Mouse (Mus musculus): ENCODE measurements around the gene Gm49380. TPM values are rescaled to one million over a fixed set of nuclear protein-coding genes. Genes with fewer than 3 reads are reported as not detected.

The Gm49380 gene
- polyA plus RNA-seq, 1 experiment from 2014 or later, result not detected

- Histone ChIP-seq H3K27ac (no peak overlapping the region), H3K36me3 (no peaks in the 10 kb centered on the region), H3K4me3 (replicated peaks) (no peak overlapping the region), H3K9ac (no peak overlapping the region), H3K4me1 (replicated peaks) (peaks cover 21% of the 10 kb centered on the region), H3K4me2 (no peak overlapping the region), H3K9me3 (replicated peaks) (no peaks in the 10 kb centered on the region), H3K27me3 (peaks cover 24% of the 10 kb centered on the region)
- 35% methylated on average over 16 of the region's 16 CpGs for WGBS (ENCODE audit: insufficient replicate concordance)
- DNase-seq (no peak), ATAC-seq (ENCODE audit: low read depth) (no peak; the same call in 1 of the 2 replicates)
Measured at GRCm38 (mm10) chr9:44078955-44079756, 34.1 kb downstream of the Gm49380 start.

DNA sequence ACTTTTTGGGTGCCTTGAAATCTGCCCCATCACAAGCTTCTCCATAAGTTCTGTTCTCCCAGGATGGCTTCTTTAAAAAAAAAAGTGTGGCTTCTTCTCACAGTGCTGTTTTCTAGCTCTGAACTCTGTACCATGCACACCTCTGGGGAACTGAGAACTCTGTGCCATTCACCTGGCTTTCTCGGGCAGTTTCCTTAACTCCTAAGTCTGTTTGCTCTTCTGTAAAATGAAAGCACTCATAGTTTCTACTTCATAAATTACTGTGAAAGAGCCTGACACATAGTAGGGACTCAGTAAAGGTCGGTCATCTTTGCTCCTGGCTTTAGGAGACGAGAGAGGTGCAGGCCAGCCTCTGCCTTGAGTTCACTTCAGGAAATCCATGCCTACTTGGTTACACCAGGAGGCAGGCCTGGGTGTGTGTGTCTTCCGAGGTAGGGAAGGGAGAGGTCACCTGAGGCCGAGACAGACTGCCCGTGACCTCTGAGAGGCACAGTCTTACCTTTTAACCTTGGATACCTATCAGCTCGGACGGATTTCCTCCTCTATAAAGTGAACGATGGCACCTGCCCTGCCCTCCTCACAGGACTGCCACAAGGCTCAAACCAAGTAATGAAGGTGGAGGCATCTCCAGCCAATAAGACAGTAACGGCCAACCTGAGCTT is 35.0 kb downstream of the Gm49380 start:
- no peak for DNase-seq
- Histone ChIP-seq H3K36me3 (no peaks in the 10 kb centered on the region), H3K27me3 (peaks cover 16% of the 10 kb centered on the region), H3K4me2 (no peak overlapping the region), H3K9ac (no peak overlapping the region), H3K27ac (no peak overlapping the region), H3K4me3 (replicated peaks) (no peak overlapping the region), H3K4me1 (replicated peaks) (peaks cover 12% of the 10 kb centered on the region; the same call in 1 of the 2 replicates), H3K9me3 (replicated peaks) (no peaks in the 10 kb centered on the region)
- WGBS (ENCODE audit: insufficient replicate concordance), result 65% methylated on average over 10 of the region's 10 CpGs
- ATAC-seq (ENCODE audit: low read depth), result no peak

DNA sequence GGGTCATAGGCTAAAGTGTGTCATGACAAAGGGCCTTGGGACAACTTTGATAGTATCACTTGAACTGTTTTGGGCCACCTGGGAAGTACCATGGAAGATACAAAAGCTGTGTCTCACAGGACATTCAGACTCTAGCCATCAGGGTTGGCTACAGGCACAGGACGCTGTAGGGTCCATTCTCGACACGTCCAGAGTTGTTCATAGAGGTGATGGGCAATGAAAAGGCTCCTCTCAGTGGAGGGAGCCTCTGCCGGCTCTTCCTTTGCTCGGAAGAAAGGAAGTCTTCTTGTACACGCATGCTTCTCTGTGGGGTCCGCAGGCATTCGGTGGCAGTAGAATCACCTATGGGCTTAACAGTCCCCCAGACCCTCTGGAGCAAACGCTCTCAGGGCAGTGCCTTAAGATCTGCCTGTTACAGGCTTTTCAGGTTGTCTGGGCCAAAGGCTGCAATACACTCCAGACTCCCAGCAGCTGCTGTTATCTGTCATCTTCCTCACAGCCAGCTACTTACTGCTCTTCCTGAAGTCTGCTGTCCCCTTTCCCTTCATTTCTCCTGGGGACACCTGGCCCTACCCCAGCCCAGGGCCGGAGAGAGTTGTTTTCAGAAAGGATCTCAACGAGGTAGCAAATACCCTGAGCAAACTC is 35.9 kb downstream of the Gm49380 start:
- H3K36me3 ChIP-seq, result no peaks in the 10 kb centered on the region
- WGBS (ENCODE audit: insufficient replicate concordance), result 76% methylated on average over 11 of the region's 11 CpGs
- H3K27ac ChIP-seq, result no peak overlapping the region
- no peak overlapping the region for H3K9ac ChIP-seq
- H3K27me3 ChIP-seq, result peaks cover 15% of the 10 kb centered on the region
- 0 out of 2 replicates have a peak, but pooled peaks cover 12% of the 10 kb centered on the region for H3K4me1 ChIP-seq (replicated peaks)
- no peak for DNase-seq
- H3K9me3 ChIP-seq (replicated peaks), result no peaks in the 10 kb centered on the region
- no peak for ATAC-seq (ENCODE audit: low read depth)
- no peak overlapping the region for H3K4me3 ChIP-seq (replicated peaks)
- H3K4me2 ChIP-seq, result no peak overlapping the region

DNA sequence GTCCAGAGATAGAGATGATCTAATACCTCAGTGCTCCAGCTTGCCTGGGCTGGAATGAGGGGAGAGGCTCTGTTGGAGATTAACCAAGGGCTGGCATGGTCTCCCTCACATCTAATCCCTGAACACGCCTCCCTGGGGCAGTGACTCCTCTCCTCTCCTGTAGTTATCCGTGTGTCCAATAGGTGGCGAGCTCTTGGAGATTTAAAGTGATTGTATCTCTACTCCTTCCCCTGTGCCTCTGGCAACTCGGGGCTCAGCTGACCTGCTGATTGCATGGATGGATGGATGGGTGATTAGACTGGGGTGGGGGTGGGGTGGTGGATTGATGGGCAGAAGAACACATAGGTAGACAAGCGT is 36.6 kb downstream of the Gm49380 start:
- peaks cover 15% of the 10 kb centered on the region for H3K27me3 ChIP-seq
- no peak overlapping the region for H3K4me2 ChIP-seq
- DNase-seq, result peak; percentile 47
- ATAC-seq (ENCODE audit: low read depth), result 0 out of 2 replicates have a peak, but pooled peaks have one; percentile 14
- no peaks in the 10 kb centered on the region for H3K36me3 ChIP-seq
- no peak overlapping the region for H3K27ac ChIP-seq
- H3K9me3 ChIP-seq (replicated peaks), result no peaks in the 10 kb centered on the region
- H3K4me3 ChIP-seq (replicated peaks), result no peak overlapping the region
- H3K9ac ChIP-seq, result no peak overlapping the region
- 11% methylated on average over 5 of the region's 5 CpGs for WGBS (ENCODE audit: insufficient replicate concordance)
- H3K4me1 ChIP-seq (replicated peaks), result peaks cover 12% of the 10 kb centered on the region; the same call in 1 of the 2 replicates

- Histone ChIP-seq H3K4me1 (replicated peaks) (peaks cover 11% of the 10 kb centered on the region; the same call in 1 of the 2 replicates), H3K9me3 (replicated peaks) (no peaks in the 10 kb centered on the region)
- no peak for ATAC-seq (ENCODE audit: low read depth)
Measured at GRCm38 (mm10) chr9:44075996-44076763, 37.1 kb downstream of the Gm49380 start.

DNA sequence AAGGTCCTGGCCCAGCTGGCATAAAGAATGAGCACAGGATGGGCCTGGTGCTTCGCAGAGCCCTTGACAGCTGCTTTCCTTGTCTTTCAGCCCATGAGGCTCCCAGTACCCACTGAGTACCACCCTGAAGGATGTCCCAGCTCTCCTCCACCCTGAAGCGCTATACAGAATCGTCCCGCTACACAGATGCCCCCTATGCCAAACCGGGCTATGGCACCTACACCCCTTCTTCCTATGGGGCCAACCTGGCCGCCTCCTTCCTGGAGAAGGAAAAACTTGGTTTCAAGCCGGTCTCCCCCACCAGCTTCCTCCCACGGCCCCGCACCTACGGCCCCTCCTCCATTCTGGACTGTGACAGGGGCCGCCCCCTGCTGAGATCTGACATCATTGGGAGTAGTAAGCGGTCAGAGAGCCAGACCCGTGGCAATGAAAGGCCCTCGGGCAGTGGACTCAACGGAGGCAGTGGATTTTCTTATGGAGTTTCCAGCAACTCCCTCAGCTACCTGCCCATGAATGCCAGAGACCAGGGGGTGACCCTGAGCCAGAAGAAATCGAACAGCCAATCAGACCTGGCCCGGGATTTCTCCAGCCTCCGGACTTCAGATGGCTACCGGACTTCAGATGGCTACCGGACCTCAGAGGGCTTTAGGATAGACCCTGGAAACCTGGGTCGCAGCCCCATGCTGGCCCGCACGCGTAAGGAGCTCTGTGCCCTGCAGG is 37.9 kb downstream of the Gm49380 start:
- WGBS (ENCODE audit: insufficient replicate concordance), result 68% methylated on average over 24 of the region's 24 CpGs
- no peak overlapping the region for H3K27ac ChIP-seq

More at GRCm38 (mm10) chr9:44075996-44076763, 37.1 kb downstream of the Gm49380 start:
- Histone ChIP-seq H3K36me3 (no peaks in the 10 kb centered on the region), H3K27ac (no peak overlapping the region), H3K4me3 (replicated peaks) (no peak overlapping the region), H3K27me3 (peaks cover 15% of the 10 kb centered on the region; the same call in 1 of the 2 replicates), H3K4me2 (no peak overlapping the region), H3K9ac (no peak overlapping the region)
- 61% methylated on average over 16 of the region's 16 CpGs for WGBS (ENCODE audit: insufficient replicate concordance)
- no peak for DNase-seq

DNA sequence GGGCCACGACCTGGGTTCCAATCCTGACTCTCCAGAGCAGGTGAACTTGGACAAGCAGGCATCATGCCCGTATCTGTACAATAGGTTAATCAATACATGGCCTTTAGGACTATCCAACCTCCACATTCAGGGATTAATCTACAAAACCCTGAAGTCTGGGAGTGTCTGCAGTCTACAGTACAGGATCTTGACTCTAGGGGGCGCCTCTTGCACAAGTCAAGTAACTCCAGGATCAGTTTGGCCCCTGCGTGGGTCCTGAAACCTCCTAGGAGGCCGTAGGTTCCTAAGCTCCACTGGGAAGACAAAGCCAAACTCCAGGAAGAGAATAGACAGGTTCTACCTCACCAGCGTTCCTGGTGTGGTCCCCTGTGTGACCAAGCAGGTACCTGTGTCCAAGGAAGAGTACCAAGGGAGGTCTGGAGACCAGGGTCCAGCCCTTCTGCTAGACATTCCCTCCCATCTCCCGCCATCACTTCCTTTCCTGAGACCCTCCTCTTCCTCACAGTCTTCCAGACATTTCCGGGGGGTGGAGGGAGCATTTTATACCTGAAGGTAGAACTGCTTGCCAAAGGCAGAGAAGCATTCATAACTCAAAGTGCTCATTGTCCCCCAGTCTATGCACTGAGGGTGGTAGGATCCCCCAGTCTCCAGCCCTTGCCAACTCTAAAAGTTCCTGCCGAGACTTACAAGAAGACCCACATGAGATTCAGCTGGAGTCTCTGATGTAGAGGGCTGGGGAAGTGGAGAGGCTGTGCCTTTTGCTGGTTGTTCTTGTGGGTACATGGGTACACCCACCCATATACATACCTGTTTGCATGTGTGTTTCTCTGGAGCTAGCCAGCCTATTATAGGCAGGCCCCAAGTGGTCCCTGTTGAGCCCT is 38.7 kb downstream of the Gm49380 start:
- peaks cover 27% of the 10 kb centered on the region for H3K27me3 ChIP-seq
- WGBS (ENCODE audit: insufficient replicate concordance), result 41% methylated on average over 9 of the region's 9 CpGs
- H3K9me3 ChIP-seq (replicated peaks), result no peaks in the 10 kb centered on the region
- H3K4me1 ChIP-seq (replicated peaks), result peaks cover 9% of the 10 kb centered on the region; the same call in 1 of the 2 replicates
- H3K27ac ChIP-seq, result no peak overlapping the region
- no peak for ATAC-seq (ENCODE audit: low read depth)
- H3K9ac ChIP-seq, result no peak overlapping the region
- no peak overlapping the region for H3K4me3 ChIP-seq (replicated peaks)
- DNase-seq, result no peak
- H3K36me3 ChIP-seq, result no peaks in the 10 kb centered on the region
- H3K4me2 ChIP-seq, result no peak overlapping the region

More for the DNA sequence above, 37.9 kb downstream of the Gm49380 start:
- Histone ChIP-seq H3K27me3 (peaks cover 22% of the 10 kb centered on the region), H3K4me1 (replicated peaks) (peaks cover 9% of the 10 kb centered on the region; the same call in 1 of the 2 replicates), H3K4me3 (replicated peaks) (no peak overlapping the region), H3K36me3 (no peaks in the 10 kb centered on the region), H3K9me3 (replicated peaks) (no peaks in the 10 kb centered on the region), H3K9ac (no peak overlapping the region), H3K4me2 (no peak overlapping the region)
- no peak for DNase-seq
- ATAC-seq (ENCODE audit: low read depth), result no peak

DNA sequence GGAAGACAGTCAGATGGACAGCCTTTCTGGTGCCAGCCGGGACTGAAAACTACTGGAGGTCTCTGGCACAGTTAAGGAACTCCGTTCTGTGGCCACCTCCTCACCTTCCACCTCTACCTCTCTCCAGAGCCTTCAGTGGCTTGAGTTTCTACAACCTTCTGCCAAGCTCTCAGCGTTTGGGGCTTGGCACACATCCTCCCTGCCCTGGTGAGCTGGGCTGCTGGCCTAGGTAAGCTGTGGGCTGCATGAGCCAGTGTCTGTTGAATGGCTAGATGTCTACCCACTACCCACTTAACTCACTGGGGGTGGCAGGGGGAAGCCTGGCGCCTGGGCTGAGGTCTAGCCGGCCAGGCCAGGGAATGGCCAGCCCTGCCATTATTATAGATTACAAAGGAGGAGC is 40.2 kb downstream of the Gm49380 start:
- ATAC-seq (ENCODE audit: low read depth) (no peak), DNase-seq (no peak)
- Histone ChIP-seq H3K9me3 (replicated peaks) (no peaks in the 10 kb centered on the region), H3K4me2 (no peak overlapping the region), H3K4me1 (replicated peaks) (peaks cover 6% of the 10 kb centered on the region), H3K27ac (no peak overlapping the region), H3K4me3 (replicated peaks) (no peak overlapping the region), H3K9ac (no peak overlapping the region), H3K36me3 (no peaks in the 10 kb centered on the region), H3K27me3 (peaks cover 27% of the 10 kb centered on the region)
- 52% methylated on average over 5 of the region's 5 CpGs for WGBS (ENCODE audit: insufficient replicate concordance)

GRCm38 (mm10) chr9:44072599-44072915 is 40.7 kb downstream of the Gm49380 start:
- Histone ChIP-seq H3K4me3 (replicated peaks) (no peak overlapping the region), H3K27me3 (peaks cover 27% of the 10 kb centered on the region), H3K4me1 (replicated peaks) (peaks cover 11% of the 10 kb centered on the region), H3K9ac (no peak overlapping the region), H3K4me2 (no peak overlapping the region), H3K9me3 (replicated peaks) (no peaks in the 10 kb centered on the region), H3K27ac (no peak overlapping the region), H3K36me3 (no peaks in the 10 kb centered on the region)
- DNase-seq, result no peak
- 38% methylated on average over 4 of the region's 4 CpGs for WGBS (ENCODE audit: insufficient replicate concordance)
- no peak for ATAC-seq (ENCODE audit: low read depth)
